Mouse (Mus musculus): ENCODE data around the gene Eif4g3. TPM values are rescaled to one million over a fixed set of nuclear protein-coding genes. Genes with fewer than 3 reads are reported as not detected.
"Not testable (repeated sequence)": the region's sequence is repeated elsewhere in the genome, so short reads cannot be mapped to it uniquely, and the experiment has no call there.

Gene Eif4g3
- polyA plus RNA-seq, 1 experiment from 2014 or later = 40.0 TPM

GRCm38 (mm10) chr4:137963881-137964584 lies 28.8 kb upstream of the Eif4g3 start:
- Histone ChIP-seq H3K9ac (no peak overlapping the region), H3K9me3 (replicated peaks) (peaks cover 6% of the 10 kb centered on the region; the same call in 1 of the 2 replicates), H3K36me3 (peaks cover 67% of the 10 kb centered on the region), H3K27me3 (no peaks in the 10 kb centered on the region), H3K27ac (no peak overlapping the region), H3K4me1 (0 out of 2 replicates have a peak, but pooled peaks cover 4% of the 10 kb centered on the region), H3K4me3 (replicated peaks) (no peak overlapping the region), H3K4me2 (no peak overlapping the region)
- 70% methylated on average over 9 of the region's 9 CpGs for WGBS
- ATAC-seq (replicated peaks; ENCODE audit: low FRiP score) = peak; percentile 56; the same call in 1 of the 2 replicates

- H3K27me3 ChIP-seq = no peaks in the 10 kb centered on the region
- peaks cover 3% of the 10 kb centered on the region; the same call in 1 of the 2 replicates for H3K9me3 ChIP-seq (replicated peaks)
- H3K36me3 ChIP-seq = peaks cover 62% of the 10 kb centered on the region
- WGBS = 85% methylated on average over 11 of the region's 11 CpGs
- ATAC-seq (replicated peaks; ENCODE audit: low FRiP score) = no peak
- H3K4me1 ChIP-seq = 0 out of 2 replicates have a peak, but pooled peaks cover 4% of the 10 kb centered on the region
- H3K4me2 ChIP-seq = no peak overlapping the region
- H3K27ac ChIP-seq = no peak overlapping the region
- H3K4me3 ChIP-seq (replicated peaks) = no peak overlapping the region
- no peak overlapping the region for H3K9ac ChIP-seq
Observed at GRCm38 (mm10) chr4:137964585-137964930, 28.3 kb upstream of the Eif4g3 start.

GRCm38 (mm10) chr4:137968203-137968602 lies 24.6 kb upstream of the Eif4g3 start:
- ATAC-seq (replicated peaks; ENCODE audit: low FRiP score) = no peak; the same call in 1 of the 2 replicates
- Histone ChIP-seq H3K9me3 (replicated peaks) (no peaks in the 10 kb centered on the region), H3K9ac (no peak overlapping the region), H3K4me2 (no peak overlapping the region), H3K4me1 (0 out of 2 replicates have a peak, but pooled peaks cover 4% of the 10 kb centered on the region), H3K36me3 (peaks cover 29% of the 10 kb centered on the region), H3K27me3 (no peaks in the 10 kb centered on the region), H3K27ac (no peak overlapping the region), H3K4me3 (replicated peaks) (no peak overlapping the region)
- 10% methylated on average over 9 of the region's 9 CpGs for WGBS

DNA sequence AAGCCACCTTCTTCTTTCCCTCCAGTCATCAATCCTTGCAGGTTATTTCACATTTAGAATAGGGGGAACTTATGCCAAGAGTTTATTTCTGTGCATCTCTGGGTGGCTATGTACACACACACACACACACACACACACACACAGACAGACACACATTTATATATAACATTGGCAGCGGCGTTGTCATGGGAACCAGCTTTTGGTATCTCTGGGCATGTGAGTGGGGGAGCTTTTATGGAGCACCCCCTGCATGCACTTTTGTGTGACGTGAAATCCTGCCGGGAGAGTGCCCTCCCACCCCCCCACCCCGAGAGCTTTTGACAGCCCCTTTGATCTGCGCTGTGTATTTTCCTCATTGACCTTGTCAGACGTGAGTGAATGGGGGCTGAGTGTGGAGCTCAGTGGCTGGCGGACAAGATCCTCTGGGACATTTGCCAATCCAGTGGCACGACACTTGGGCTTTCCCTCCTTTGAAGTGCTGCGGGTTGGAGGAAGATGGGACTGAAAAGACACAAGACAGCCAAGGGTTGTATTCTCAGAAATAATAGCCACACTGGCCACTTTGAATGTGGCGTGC lies 22.1 kb upstream of the Eif4g3 start:
- H3K4me3 ChIP-seq (replicated peaks); H3K9me3 ChIP-seq (replicated peaks); H3K4me1 ChIP-seq; H3K4me2 ChIP-seq; H3K27ac ChIP-seq; ATAC-seq (replicated peaks; ENCODE audit: low FRiP score); H3K27me3 ChIP-seq; H3K9ac ChIP-seq: not testable (repeated sequence)
- H3K36me3 ChIP-seq = peaks cover 10% of the 10 kb centered on the region; the same call in 1 of the 2 replicates
- WGBS = no CpG with 5 or more reads among the region's 11 CpGs

- not testable (repeated sequence) for H3K36me3 ChIP-seq; H3K9me3 ChIP-seq (replicated peaks); H3K4me2 ChIP-seq; H3K4me3 ChIP-seq (replicated peaks); H3K9ac ChIP-seq; H3K27ac ChIP-seq; ATAC-seq (replicated peaks; ENCODE audit: low FRiP score); H3K27me3 ChIP-seq; H3K4me1 ChIP-seq
- WGBS = no CpG with 5 or more reads among the region's 11 CpGs
Observed at GRCm38 (mm10) chr4:137974856-137975432, 17.9 kb upstream of the Eif4g3 start.

DNA sequence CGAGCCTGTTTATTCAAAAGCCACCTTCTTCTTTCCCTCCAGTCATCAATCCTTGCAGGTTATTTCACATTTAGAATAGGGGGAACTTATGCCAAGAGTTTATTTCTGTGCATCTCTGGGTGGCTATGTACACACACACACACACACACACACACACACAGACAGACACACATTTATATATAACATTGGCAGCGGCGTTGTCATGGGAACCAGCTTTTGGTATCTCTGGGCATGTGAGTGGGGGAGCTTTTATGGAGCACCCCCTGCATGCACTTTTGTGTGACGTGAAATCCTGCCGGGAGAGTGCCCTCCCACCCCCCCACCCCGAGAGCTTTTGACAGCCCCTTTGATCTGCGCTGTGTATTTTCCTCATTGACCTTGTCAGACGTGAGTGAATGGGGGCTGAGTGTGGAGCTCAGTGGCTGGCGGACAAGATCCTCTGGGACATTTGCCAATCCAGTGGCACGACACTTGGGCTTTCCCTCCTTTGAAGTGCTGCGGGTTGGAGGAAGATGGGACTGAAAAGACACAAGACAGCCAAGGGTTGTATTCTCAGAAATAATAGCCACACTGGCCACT lies 13.7 kb upstream of the Eif4g3 start:
- H3K4me2 ChIP-seq; H3K36me3 ChIP-seq; ATAC-seq (replicated peaks; ENCODE audit: low FRiP score); H3K4me1 ChIP-seq; H3K27me3 ChIP-seq; H3K4me3 ChIP-seq (replicated peaks); H3K9ac ChIP-seq; H3K27ac ChIP-seq; H3K9me3 ChIP-seq (replicated peaks): not testable (repeated sequence)
- WGBS = no CpG with 5 or more reads among the region's 11 CpGs

DNA sequence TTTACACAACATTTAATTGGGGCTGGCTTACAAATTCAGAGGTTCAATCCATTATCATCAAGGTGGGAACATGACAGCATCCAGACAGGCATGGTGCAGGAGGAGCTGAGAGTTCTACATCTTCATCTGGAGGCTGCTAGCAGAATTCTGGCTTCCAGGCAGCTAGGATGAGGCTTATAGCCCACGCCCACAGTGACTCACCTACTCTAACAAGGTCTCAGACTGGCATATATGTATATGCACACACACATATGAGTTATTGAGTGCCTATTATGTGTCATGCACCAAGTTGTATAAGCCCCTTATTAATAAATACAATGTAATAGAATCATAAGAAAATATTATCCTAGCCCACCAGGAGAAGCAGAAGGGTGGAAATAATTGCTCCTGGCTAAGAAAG lies 10.0 kb upstream of the Eif4g3 start:
- ATAC-seq (replicated peaks; ENCODE audit: low FRiP score) = no peak
- Histone ChIP-seq H3K27ac (no peak overlapping the region), H3K4me1 (peaks cover 8% of the 10 kb centered on the region), H3K4me3 (replicated peaks) (no peak overlapping the region), H3K9me3 (replicated peaks) (no peaks in the 10 kb centered on the region), H3K9ac (no peak overlapping the region), H3K4me2 (no peak overlapping the region), H3K36me3 (no peaks in the 10 kb centered on the region), H3K27me3 (no peaks in the 10 kb centered on the region)
- WGBS = 86% methylated on average over 1 of the region's 1 CpGs

DNA sequence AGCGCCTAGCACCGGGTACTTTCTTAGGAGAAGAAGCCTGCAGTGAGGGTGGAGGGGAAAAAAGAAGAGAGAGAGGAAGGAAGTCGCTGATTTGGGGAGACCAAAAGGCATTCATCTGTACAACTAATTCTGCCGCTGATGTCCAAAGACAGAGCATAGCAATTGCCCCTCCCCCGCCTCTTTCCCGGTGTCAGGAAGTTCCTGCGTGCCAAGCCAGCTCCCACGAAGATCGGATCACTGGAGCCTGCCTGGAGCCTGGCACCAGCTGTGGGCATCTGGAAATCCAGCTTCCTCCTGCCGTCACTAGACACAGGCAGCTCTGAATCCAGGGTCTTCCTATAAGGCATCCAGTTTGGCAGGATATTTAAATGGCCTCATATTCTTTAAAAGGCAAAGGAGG lies 8.6 kb upstream of the Eif4g3 start:
- ATAC-seq (replicated peaks; ENCODE audit: low FRiP score) = peak; percentile 57
- H3K4me2 ChIP-seq = peak overlapping the region; percentile 33
- no peak overlapping the region for H3K9ac ChIP-seq
- H3K36me3 ChIP-seq = no peaks in the 10 kb centered on the region
- peaks cover 8% of the 10 kb centered on the region for H3K4me1 ChIP-seq
- 0 out of 2 replicates have a peak overlapping the region, but pooled peaks have one; percentile 41 for H3K27ac ChIP-seq
- 14% methylated on average over 10 of the region's 10 CpGs for WGBS
- no peaks in the 10 kb centered on the region for H3K9me3 ChIP-seq (replicated peaks)
- no peaks in the 10 kb centered on the region for H3K27me3 ChIP-seq
- H3K4me3 ChIP-seq (replicated peaks) = no peak overlapping the region

DNA sequence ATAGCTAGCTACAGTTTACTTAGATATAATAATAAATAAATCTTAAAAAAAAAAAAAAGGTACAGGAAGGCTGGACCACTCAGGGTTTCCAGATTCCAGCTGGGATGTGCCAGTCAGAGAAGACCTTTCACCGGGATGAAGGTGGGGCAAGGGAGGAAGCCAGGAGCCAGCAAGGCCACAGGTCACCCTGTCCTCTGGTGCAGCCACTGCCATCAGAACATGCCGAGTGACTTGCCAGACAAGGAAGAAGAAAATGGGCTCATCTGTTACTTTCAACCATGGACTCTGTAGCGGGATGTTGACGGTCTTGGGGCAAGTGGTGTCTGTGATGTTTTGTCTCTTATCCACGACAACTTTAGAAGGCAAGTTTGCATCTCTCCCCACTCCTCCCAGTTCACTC lies 8.1 kb upstream of the Eif4g3 start:
- Histone ChIP-seq H3K36me3 (no peaks in the 10 kb centered on the region), H3K4me1 (peaks cover 8% of the 10 kb centered on the region), H3K27ac (peak overlapping the region; percentile 48; the same call in 1 of the 2 replicates), H3K4me2 (no peak overlapping the region), H3K9me3 (replicated peaks) (no peaks in the 10 kb centered on the region), H3K4me3 (replicated peaks) (no peak overlapping the region), H3K9ac (no peak overlapping the region), H3K27me3 (no peaks in the 10 kb centered on the region)
- WGBS = 62% methylated on average over 5 of the region's 5 CpGs
- no peak for ATAC-seq (replicated peaks; ENCODE audit: low FRiP score)

DNA sequence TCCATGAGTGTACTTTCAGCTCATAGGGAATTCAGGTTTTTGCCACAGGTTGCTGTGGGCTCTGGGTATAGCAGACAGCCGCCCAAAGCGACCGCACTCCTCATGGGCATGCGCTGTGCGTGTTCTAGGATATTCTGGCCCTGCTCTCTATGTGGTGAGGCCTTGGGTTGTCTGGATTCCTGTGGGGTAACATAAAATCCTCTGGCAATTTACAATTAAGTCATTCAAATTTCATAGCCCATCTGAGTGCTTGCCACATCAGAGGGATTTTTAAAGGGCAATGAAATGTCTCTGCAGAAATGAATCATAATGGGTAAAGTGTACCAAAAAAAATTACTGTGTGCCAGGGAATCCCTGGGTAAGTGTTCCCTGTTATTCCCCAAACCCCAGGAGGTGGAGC lies 3.4 kb upstream of the Eif4g3 start:
- no peak overlapping the region for H3K4me2 ChIP-seq
- H3K36me3 ChIP-seq = no peaks in the 10 kb centered on the region
- 87% methylated on average over 5 of the region's 5 CpGs for WGBS
- no peak for ATAC-seq (replicated peaks; ENCODE audit: low FRiP score)
- peaks cover 23% of the 10 kb centered on the region for H3K4me1 ChIP-seq
- H3K27ac ChIP-seq = no peak overlapping the region
- H3K9me3 ChIP-seq (replicated peaks) = no peaks in the 10 kb centered on the region
- no peaks in the 10 kb centered on the region for H3K27me3 ChIP-seq
- no peak overlapping the region for H3K4me3 ChIP-seq (replicated peaks)
- H3K9ac ChIP-seq = no peak overlapping the region

DNA sequence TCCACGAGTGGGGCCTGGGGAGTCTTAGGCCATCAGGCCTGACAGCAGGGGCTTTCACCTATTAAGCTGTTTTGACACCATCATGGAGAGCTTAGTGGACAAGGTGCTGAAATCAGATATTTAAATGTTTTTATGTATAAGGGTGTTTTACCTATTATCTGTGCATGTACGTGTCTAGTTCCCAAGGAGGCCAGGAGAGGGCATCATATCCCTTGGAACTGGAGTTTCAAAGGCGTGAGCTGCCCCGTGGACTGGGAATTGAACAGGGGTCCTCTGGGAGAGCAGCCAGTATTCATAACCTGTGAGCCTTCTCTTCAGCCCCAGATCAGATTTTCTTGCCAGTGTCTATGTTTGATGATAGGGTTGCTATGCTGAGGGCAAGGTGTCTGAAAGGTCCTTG lies 2.4 kb upstream of the Eif4g3 start:
- H3K4me1 ChIP-seq = peaks cover 30% of the 10 kb centered on the region
- 85% methylated on average over 4 of the region's 4 CpGs for WGBS
- no peak overlapping the region for H3K4me2 ChIP-seq
- no peak overlapping the region for H3K4me3 ChIP-seq (replicated peaks)
- ATAC-seq (replicated peaks; ENCODE audit: low FRiP score) = no peak
- no peaks in the 10 kb centered on the region for H3K27me3 ChIP-seq
- no peak overlapping the region for H3K27ac ChIP-seq
- H3K9ac ChIP-seq = no peak overlapping the region
- H3K9me3 ChIP-seq (replicated peaks) = no peaks in the 10 kb centered on the region
- no peaks in the 10 kb centered on the region for H3K36me3 ChIP-seq

DNA sequence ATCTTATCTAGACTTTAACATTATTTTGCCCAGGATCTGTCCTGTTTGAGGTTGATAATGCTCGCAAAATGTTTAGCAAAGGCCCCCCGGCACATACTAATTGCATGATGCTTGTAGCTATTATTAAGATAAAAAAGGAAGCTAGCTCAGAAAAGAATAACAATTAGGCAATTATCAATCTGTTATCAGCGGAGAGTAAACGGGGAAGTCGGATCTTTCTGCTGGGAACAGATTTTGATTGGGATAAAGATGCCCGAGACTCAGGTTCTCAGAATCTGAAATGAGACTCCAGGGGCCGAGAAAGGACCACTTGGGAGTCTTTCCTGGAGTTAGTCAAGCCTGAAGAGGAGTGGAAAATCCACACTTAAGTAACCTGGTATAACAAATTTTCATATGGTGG lies 1.6 kb upstream of the Eif4g3 start:
- 48% methylated on average over 7 of the region's 7 CpGs for WGBS
- H3K27ac ChIP-seq = peak overlapping the region; percentile 37; the same call in 1 of the 2 replicates
- peaks cover 4% of the 10 kb centered on the region for H3K36me3 ChIP-seq
- no peaks in the 10 kb centered on the region for H3K27me3 ChIP-seq
- no peak overlapping the region for H3K4me3 ChIP-seq (replicated peaks)
- ATAC-seq (replicated peaks; ENCODE audit: low FRiP score) = no peak
- H3K9ac ChIP-seq = no peak overlapping the region
- H3K4me1 ChIP-seq = peaks cover 38% of the 10 kb centered on the region
- H3K4me2 ChIP-seq = no peak overlapping the region
- no peaks in the 10 kb centered on the region for H3K9me3 ChIP-seq (replicated peaks)
